Mouse (Mus musculus) cerebellum, adult 9-11 months (tissue): ENCODE measurements around the gene Fstl1.

Experiments
- DNase-seq: peaks from one replicate; pipeline ENCODE4 v3.0.0; 2022

Gene Fstl1

GRCm38 (mm10) chr16:37776860-37777651, at the start of gene Fstl1:
TSS of gene Fstl1 (plus strand) at chr16:37776873.
- peak; percentile 47 for DNase-seq

- no peak for DNase-seq
These were observed 48.0 kb upstream of the Fstl1 start for GRCm38 (mm10) chr16:37728674-37729073.

DNA sequence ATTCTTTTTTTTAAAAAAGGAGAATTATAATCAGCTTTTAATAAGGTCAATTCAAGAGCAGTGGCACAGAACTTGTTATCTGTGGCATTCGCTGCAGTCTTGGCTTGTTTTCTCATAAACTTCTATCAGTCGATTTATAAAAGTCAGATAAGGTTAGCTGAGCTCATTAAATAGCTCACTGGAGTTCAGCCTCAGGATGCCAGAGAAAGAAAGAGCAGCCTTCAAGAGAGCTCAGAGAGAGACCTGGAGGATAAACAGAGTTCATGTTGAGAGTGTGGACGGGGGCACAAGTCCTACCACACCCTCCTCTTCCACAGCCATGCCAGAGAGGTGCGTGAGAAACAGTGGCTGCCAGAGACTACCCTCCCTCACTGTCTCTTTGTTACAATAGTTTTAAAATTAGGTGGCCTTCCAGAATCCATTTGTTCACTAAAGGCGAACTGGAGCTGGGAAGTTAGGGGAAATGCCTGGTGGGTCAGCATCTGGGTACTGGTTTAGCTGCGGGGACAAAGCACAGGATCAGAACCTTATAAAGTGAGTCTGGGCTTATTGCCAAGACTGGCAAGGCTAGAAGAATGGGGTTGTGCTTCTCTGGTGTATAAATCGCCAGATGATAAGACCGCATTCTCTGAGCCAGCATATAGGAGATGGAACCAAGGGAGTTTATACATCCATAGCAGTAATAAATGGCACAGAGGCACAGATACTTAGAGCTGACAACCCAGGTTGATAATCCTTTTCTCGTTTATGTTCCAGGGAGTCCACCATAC, 47.1 kb upstream of the Fstl1 start:
- no peak for DNase-seq

- no peak for DNase-seq
These were observed 46.3 kb upstream of the Fstl1 start for GRCm38 (mm10) chr16:37730293-37730835.

- no peak for DNase-seq
These were observed 45.2 kb upstream of the Fstl1 start for GRCm38 (mm10) chr16:37731431-37731830.

- DNase-seq: no peak
These were observed 44.5 kb upstream of the Fstl1 start for GRCm38 (mm10) chr16:37732023-37732761.

GRCm38 (mm10) chr16:37740076-37740475, 36.6 kb upstream of the Fstl1 start:
- no peak for DNase-seq

GRCm38 (mm10) chr16:37742266-37742665, 34.4 kb upstream of the Fstl1 start:
- no peak for DNase-seq

- DNase-seq: no peak
These were observed 23.8 kb upstream of the Fstl1 start for GRCm38 (mm10) chr16:37752876-37753275.

DNA sequence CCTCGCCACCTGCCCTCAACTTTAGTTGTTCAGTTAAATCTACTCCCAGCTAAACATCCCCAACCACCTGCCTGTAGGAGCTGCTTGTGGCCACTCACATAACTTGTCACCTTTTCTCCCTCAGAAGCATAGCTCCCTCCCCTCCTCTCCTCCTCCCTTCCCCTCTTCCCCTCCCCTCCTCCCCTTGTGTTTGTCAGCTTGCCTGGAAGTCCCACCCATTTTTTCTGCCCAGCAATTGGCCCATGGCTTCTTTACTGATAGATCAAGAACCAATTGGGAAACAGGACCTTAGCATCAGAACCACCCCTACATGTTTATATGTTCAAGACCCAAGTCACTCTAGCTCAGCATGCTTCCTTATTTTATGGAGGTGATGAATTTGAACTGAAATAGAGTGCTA, 22.9 kb upstream of the Fstl1 start:
- no peak for DNase-seq

DNA sequence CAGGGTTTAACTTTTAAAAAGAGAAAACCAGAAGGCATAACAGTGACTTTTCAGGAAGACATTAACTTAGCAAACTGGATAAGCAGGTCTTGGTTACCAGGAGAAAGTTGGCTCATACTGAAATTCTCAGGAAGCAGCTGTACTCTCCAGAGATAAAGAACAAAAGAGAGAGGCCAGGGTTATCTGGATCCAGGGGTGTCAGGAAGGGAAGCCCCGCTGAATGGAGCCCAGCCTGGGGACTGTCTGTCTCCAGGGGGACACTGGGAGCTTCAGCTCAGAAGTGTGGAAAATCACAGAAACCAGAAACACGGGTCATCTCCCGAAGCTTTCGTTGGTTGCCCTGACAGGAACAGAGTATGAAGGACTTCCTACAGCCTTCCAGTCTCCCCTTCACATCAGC, 22.2 kb upstream of the Fstl1 start:
- DNase-seq: no peak

DNA sequence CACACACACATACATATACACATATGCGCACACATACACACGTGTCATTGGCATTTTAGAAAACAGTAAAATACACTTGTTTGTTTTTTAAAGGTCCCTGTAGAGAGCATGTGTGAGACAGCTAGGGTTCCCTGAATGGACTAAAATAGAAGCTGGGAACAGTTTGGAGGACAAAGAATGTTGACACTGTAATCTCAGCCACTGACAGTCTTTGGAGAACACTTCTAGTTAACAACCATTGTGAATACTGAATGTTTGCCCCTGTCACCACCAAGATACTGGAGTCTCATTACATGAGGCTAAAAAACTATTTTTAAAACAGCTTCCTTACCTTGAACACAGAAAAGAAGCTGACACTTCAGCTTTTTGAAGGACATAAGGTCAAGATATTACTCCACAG, 19.4 kb upstream of the Fstl1 start:
- no peak for DNase-seq

DNA sequence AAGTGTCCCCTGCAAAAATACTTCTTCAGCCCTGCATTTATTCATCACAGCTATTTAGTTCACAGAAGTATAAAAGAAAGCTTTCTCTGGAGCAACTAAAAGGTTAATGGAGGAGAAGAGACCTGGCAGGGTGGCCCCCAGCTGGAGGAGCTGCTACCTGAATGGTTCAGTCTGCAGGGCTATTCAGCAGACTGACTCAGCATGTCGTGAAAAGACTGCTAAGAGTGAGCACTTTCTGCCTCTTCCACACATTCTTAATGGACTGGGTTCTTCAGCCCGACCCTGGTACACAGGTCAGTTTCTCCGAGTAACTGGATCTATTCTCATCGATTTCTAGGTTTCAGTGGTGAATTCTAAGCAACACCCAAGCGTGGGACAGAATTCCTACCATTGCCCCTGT, 12.9 kb upstream of the Fstl1 start:
- DNase-seq: no peak

DNA sequence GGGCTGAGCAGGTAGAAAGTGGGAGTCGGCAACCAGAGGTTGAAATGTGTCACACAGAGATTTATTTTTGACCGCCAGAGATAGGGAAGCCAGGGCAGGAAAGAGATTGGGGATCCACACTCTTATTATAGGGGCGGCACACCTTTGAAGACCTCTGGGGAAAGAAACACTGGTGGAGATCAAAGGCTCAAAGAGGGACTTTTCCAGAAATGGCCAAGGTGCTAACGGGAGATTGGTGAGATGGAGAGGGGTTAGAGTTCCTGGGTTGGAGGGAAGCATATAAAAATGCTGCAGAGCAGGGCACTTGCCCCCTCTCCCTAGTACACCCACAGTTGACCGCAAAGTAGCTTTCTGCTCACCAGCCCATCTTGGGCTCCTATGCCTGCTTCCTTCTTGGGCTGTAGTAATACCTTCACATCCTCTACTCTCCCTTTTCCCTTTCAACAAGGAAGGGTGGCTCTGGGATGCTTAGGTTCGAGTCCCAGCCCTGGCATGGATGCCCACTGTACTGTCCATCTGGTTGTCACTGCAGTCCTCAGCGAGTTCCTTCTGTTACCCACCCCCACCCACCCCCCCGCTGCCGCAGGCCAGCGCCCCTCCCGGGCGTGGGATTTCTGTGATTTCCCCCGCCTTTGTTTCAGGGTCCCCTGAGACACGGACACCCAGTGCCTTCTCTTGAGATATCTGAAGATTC, 360 bp upstream of the Fstl1 start:
- DNase-seq: no peak

DNA sequence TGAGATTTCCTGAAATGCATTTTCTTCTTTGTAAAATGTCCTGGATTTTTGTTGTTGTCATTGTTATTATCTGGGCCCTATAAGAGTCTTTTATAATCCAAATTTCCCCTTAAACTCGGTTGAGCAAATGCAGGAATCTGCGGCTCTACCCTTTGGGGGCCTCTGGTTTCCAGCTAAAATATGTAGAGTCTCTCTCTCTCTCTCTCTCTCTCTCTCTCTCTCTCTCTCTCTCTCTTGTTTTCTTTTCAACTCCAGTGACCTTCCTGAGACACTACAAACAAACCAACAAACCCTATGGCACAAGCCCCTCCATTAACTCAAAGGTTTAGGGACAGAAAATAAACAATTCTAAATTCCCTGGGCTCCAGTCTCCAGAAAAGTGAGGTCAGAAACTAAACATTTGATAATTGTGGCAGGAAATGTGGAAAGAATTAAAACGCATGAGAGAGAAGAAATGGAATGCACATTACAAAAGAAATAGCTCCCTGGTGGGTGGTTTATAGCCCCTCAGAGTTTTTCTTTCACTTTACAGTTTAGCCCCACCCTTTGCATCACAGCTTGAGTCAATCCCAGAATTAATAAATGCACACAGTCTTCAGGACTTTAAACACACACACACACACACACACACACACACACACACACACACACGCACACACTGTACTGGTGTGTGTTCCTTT, 1.3 kb downstream of the Fstl1 start:
- DNase-seq: no peak

DNA sequence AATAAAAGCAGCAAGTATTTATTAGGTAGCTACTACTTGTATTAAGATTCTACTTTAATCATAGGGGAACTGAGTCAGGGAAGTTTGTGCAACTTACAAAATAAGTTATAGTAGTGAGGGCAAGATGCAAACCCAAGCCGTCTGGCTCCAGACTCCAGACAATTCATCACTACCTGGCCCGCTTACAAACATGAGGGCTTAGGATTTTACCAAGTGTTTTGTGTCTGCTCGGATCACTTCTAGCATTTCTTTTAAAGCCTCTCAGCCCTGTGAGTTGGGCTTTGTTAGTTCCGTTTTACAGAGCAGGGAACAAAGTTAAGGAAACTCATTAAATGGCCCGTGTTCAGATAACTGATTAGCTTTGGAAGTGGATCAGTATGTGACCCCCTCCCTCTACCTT, 1.9 kb downstream of the Fstl1 start:
- no peak for DNase-seq

GRCm38 (mm10) chr16:37779651-37780280, 3.1 kb downstream of the Fstl1 start:
- DNase-seq: no peak

- DNase-seq: no peak
These were observed 3.7 kb downstream of the Fstl1 start for GRCm38 (mm10) chr16:37780386-37780785.

GRCm38 (mm10) chr16:37780911-37781310, 4.2 kb downstream of the Fstl1 start:
- DNase-seq: no peak

GRCm38 (mm10) chr16:37784526-37784925, 7.9 kb downstream of the Fstl1 start:
- DNase-seq: no peak

DNA sequence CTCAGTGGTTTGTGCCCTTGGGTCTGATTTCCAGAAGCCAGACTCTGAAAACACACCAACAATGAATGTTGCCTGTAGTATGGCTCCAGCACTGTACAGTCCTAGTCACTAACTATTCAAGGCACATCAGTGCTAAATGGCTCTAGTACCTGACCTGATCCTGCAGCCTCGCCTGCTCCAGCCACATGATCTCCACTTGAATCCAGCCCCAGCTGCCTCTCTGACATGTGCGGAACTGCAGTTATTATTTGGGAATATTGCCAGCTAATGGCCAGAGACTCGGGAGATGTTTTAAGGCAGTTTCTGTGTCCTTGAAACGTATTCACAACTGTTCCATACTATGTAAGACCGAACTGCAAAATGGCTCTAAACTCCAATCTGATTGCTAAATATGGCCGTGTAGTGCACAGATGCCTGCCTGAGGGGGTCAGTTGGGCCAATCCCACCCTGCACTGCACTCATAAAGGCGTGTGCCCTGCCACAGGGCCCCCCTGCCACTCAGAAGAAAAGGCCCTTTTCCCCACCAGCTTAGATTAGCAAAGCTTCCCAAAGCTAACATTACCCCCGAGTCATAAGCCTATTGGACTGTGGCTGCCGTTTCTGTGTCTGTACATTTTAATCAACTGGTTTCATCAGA, 11.0 kb downstream of the Fstl1 start:
- no peak for DNase-seq
